Mouse (Mus musculus): ENCODE data around the gene Epb42. TPM values are rescaled to one million over a fixed set of nuclear protein-coding genes. Genes with fewer than 3 reads are reported as not detected.

Epb42 gene
- polyA plus RNA-seq, 1 experiment, result not detected

- Histone ChIP-seq H3K4me3 (ENCODE audit: control insufficient read depth, low read depth, low read length) (no peak overlapping the region), H3K36me3 (ENCODE audit: control insufficient read depth, insufficient read depth, low read length) (no peaks in the 10 kb centered on the region), H3K27ac (ENCODE audit: control insufficient read depth, insufficient read depth, low read depth, low read length) (no peak overlapping the region), H3K4me1 (ENCODE audit: control insufficient read depth, insufficient read depth, low read length) (no peaks in the 10 kb centered on the region), H3K27me3 (ENCODE audit: control insufficient read depth, insufficient read depth, low read length) (no peaks in the 10 kb centered on the region)
- TF ChIP-seq POLR2A (IDR thresholded peaks at IDR 0.05; ENCODE audit: control insufficient read depth, low read depth, low read length) (no peak), CTCF (IDR thresholded peaks at IDR 0.05; ENCODE audit: control insufficient read depth, insufficient read depth, insufficient replicate concordance, low read depth, low read length) (no peak)
Measured at GRCm38 (mm10) chr2:120985241-120985640, 51.6 kb downstream of the Epb42 start.

GRCm38 (mm10) chr2:120983611-120984010 is 53.3 kb downstream of the Epb42 start:
- TF ChIP-seq CTCF (IDR thresholded peaks at IDR 0.05; ENCODE audit: control insufficient read depth, insufficient read depth, insufficient replicate concordance, low read depth, low read length) (no peak), POLR2A (IDR thresholded peaks at IDR 0.05; ENCODE audit: control insufficient read depth, low read depth, low read length) (no peak)
- no peaks in the 10 kb centered on the region for H3K4me1 ChIP-seq (ENCODE audit: control insufficient read depth, insufficient read depth, low read length)
- H3K4me3 ChIP-seq (ENCODE audit: control insufficient read depth, low read depth, low read length), result no peak overlapping the region
- no peaks in the 10 kb centered on the region for H3K27me3 ChIP-seq (ENCODE audit: control insufficient read depth, insufficient read depth, low read length)
- H3K27ac ChIP-seq (ENCODE audit: control insufficient read depth, insufficient read depth, low read depth, low read length), result no peak overlapping the region
- no peaks in the 10 kb centered on the region for H3K36me3 ChIP-seq (ENCODE audit: control insufficient read depth, insufficient read depth, low read length)

DNA sequence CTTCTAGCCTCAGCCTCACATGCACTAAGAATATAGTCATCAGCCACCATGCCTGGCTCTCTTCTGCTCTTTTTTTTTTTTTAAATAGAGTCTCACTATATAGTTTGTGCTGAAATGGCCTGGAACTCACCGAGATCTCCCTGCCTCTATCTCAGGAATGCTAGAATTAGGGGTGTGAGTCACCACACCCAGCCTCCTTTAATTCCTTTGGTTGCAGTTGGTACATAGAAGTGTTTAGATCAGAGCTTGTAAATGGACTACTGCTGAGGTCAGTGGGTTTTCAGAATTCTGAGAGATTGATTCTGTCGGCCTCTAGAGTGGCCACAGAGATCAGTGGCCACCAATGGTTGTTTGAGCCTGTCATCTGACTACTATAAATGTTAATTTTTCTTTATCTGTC is 56.0 kb downstream of the Epb42 start:
- Histone ChIP-seq H3K27me3 (ENCODE audit: control insufficient read depth, insufficient read depth, low read length) (no peaks in the 10 kb centered on the region), H3K27ac (ENCODE audit: control insufficient read depth, insufficient read depth, low read depth, low read length) (no peak overlapping the region), H3K36me3 (ENCODE audit: control insufficient read depth, insufficient read depth, low read length) (no peaks in the 10 kb centered on the region), H3K4me1 (ENCODE audit: control insufficient read depth, insufficient read depth, low read length) (peaks cover 7% of the 10 kb centered on the region), H3K4me3 (ENCODE audit: control insufficient read depth, low read depth, low read length) (no peak overlapping the region)
- TF ChIP-seq POLR2A (IDR thresholded peaks at IDR 0.05; ENCODE audit: control insufficient read depth, low read depth, low read length), result no peak
- no peak for TF ChIP-seq CTCF (IDR thresholded peaks at IDR 0.05; ENCODE audit: control insufficient read depth, insufficient read depth, insufficient replicate concordance, low read depth, low read length)

DNA sequence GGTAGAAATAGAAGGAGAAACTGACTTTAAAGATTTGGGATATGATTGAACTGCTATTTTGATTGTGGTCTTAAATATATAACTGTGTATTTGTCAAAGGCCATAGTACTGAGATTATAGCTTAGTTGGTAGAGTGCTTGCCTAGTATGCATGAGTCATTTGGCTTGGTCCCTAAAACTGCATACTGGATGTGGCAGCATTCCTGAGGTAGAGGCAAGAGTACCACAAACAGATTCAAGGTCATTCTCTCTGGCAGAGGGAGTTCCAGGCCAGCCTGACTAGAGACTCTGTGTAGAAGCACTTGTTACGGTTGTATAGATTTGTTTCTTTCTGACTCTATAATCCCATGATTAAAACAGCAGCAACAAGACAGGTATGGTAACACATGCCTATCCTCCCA is 57.1 kb downstream of the Epb42 start:
- TF ChIP-seq CTCF (IDR thresholded peaks at IDR 0.05; ENCODE audit: control insufficient read depth, insufficient read depth, insufficient replicate concordance, low read depth, low read length), result no peak
- no peak for TF ChIP-seq POLR2A (IDR thresholded peaks at IDR 0.05; ENCODE audit: control insufficient read depth, low read depth, low read length)
- Histone ChIP-seq H3K4me1 (ENCODE audit: control insufficient read depth, insufficient read depth, low read length) (peaks cover 7% of the 10 kb centered on the region), H3K4me3 (ENCODE audit: control insufficient read depth, low read depth, low read length) (no peak overlapping the region), H3K27ac (ENCODE audit: control insufficient read depth, insufficient read depth, low read depth, low read length) (no peak overlapping the region), H3K27me3 (ENCODE audit: control insufficient read depth, insufficient read depth, low read length) (no peaks in the 10 kb centered on the region), H3K36me3 (ENCODE audit: control insufficient read depth, insufficient read depth, low read length) (no peaks in the 10 kb centered on the region)

DNA sequence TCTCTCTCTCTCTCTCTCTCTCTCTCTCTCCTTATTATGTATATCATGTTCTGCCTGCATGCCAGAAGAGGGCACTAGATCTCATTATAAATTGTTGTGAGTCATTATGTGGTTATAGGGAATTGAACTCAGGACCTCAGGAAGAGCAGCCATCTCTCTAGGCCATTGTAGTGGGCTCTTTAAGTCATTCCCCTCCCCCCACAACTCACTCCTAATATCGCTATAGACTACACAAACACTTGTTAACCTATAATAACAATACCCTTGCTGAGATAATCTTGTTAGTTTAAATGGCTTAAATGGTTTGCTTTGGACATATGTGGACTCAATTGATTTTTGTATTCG is 58.2 kb downstream of the Epb42 start:
- Histone ChIP-seq H3K27ac (ENCODE audit: control insufficient read depth, insufficient read depth, low read depth, low read length) (no peak overlapping the region), H3K4me3 (ENCODE audit: control insufficient read depth, low read depth, low read length) (no peak overlapping the region), H3K36me3 (ENCODE audit: control insufficient read depth, insufficient read depth, low read length) (no peaks in the 10 kb centered on the region), H3K27me3 (ENCODE audit: control insufficient read depth, insufficient read depth, low read length) (no peaks in the 10 kb centered on the region), H3K4me1 (ENCODE audit: control insufficient read depth, insufficient read depth, low read length) (peaks cover 7% of the 10 kb centered on the region)
- TF ChIP-seq POLR2A (IDR thresholded peaks at IDR 0.05; ENCODE audit: control insufficient read depth, low read depth, low read length) (no peak), CTCF (IDR thresholded peaks at IDR 0.05; ENCODE audit: control insufficient read depth, insufficient read depth, insufficient replicate concordance, low read depth, low read length) (no peak)

GRCm38 (mm10) chr2:120977926-120978692 is 58.8 kb downstream of the Epb42 start:
- Histone ChIP-seq H3K4me3 (ENCODE audit: control insufficient read depth, low read depth, low read length) (peak overlapping the region; percentile 95), H3K36me3 (ENCODE audit: control insufficient read depth, insufficient read depth, low read length) (no peaks in the 10 kb centered on the region), H3K27ac (ENCODE audit: control insufficient read depth, insufficient read depth, low read depth, low read length) (peak overlapping the region; percentile 88), H3K27me3 (ENCODE audit: control insufficient read depth, insufficient read depth, low read length) (no peaks in the 10 kb centered on the region), H3K4me1 (ENCODE audit: control insufficient read depth, insufficient read depth, low read length) (peaks cover 10% of the 10 kb centered on the region)
- TF ChIP-seq CTCF (IDR thresholded peaks at IDR 0.05; ENCODE audit: control insufficient read depth, insufficient read depth, insufficient replicate concordance, low read depth, low read length), result no peak
- TF ChIP-seq POLR2A (IDR thresholded peaks at IDR 0.05; ENCODE audit: control insufficient read depth, low read depth, low read length), result no peak

GRCm38 (mm10) chr2:120976990-120977925 is 59.6 kb downstream of the Epb42 start, which contains the start of gene Tmem62:
Gene Tmem62 (plus strand): TSS chr2:120977017.
- TF ChIP-seq CTCF (IDR thresholded peaks at IDR 0.05; ENCODE audit: control insufficient read depth, insufficient read depth, insufficient replicate concordance, low read depth, low read length) (no peak), POLR2A (IDR thresholded peaks at IDR 0.05; ENCODE audit: control insufficient read depth, low read depth, low read length) (peak; percentile 10; the same call in 1 of the 2 replicates)
- no peaks in the 10 kb centered on the region for H3K36me3 ChIP-seq (ENCODE audit: control insufficient read depth, insufficient read depth, low read length)
- H3K27me3 ChIP-seq (ENCODE audit: control insufficient read depth, insufficient read depth, low read length), result no peaks in the 10 kb centered on the region
- peak within 1 kb of the TSS; percentile 95 for H3K4me3 ChIP-seq (ENCODE audit: control insufficient read depth, low read depth, low read length)
- peaks cover 10% of the 10 kb centered on the region for H3K4me1 ChIP-seq (ENCODE audit: control insufficient read depth, insufficient read depth, low read length)
- peak within 1 kb of the TSS; percentile 88 for H3K27ac ChIP-seq (ENCODE audit: control insufficient read depth, insufficient read depth, low read depth, low read length)

Data from testis, adult 2 months (tissue).